Mouse (Mus musculus) gastrocnemius, postnatal 14 days (tissue): ENCODE data around the gene Vangl2. TPM values are rescaled to one million over a fixed set of nuclear protein-coding genes. Genes with fewer than 3 reads are reported as not detected.

ENCODE experiments used
- DNase-seq: peaks from one replicate; pipeline ENCODE4 v3.0.0; 2021; ENCODE audit warnings: mixed read lengths
- intact Hi-C: fragments of 180-260 bp; cut with DNase I; formaldehyde crosslinking; loops from one replicate; pipeline ENCODE4 v1.15.1; 2025; ENCODE audit warnings: low total_unique reads
- total RNA-seq, 2 experiments: library from RNA; stranded (reverse); gene quantifications; 2 replicates each; pipeline ENCODE4 v1.2.3; 2021

The Vangl2 gene
- total RNA-seq, 2 experiments from 2014 or later: 1.9 to 2.6 TPM

- intact Hi-C loops: no loop called here
- DNase-seq: no peak
Observed at GRCm38 (mm10) chr1:172048241-172048734, 20.0 kb upstream of the Vangl2 start.

- DNase-seq: peak; percentile 71
- intact Hi-C loops: no loop called here
Observed at GRCm38 (mm10) chr1:172046938-172047337, 18.7 kb upstream of the Vangl2 start.

- intact Hi-C loops: no loop called here
- no peak for DNase-seq
Observed at GRCm38 (mm10) chr1:172046410-172046809, 18.2 kb upstream of the Vangl2 start.

GRCm38 (mm10) chr1:172029914-172030313 is 1.7 kb upstream of the Vangl2 start:
- DNase-seq: peak; percentile 56
- intact Hi-C loops: no loop called here

GRCm38 (mm10) chr1:172027809-172028102 is 488 bp downstream of the Vangl2 start:
- intact Hi-C loops: no loop called here
- no peak for DNase-seq

- intact Hi-C loops: no loop called here
- DNase-seq: peak; percentile 89
Observed at GRCm38 (mm10) chr1:172027010-172027808, 1.0 kb downstream of the Vangl2 start.

- intact Hi-C loops: no loop called here
- DNase-seq: no peak
Observed at GRCm38 (mm10) chr1:172026201-172026901, 1.9 kb downstream of the Vangl2 start.

- DNase-seq: no peak
- intact Hi-C loops: no loop called here
Observed at GRCm38 (mm10) chr1:172025201-172025904, 2.9 kb downstream of the Vangl2 start.

- no peak for DNase-seq
- intact Hi-C loops: no loop called here
Observed at GRCm38 (mm10) chr1:172024140-172024895, 3.9 kb downstream of the Vangl2 start.

GRCm38 (mm10) chr1:172019863-172020521 is 8.3 kb downstream of the Vangl2 start:
- intact Hi-C loops: no loop called here
- DNase-seq: no peak

GRCm38 (mm10) chr1:172019339-172019738 is 8.9 kb downstream of the Vangl2 start:
- intact Hi-C loops: no loop called here

GRCm38 (mm10) chr1:172018336-172019311 is 9.6 kb downstream of the Vangl2 start:
- no peak for DNase-seq
- intact Hi-C loops: no loop called here

More at GRCm38 (mm10) chr1:172019339-172019738, 8.9 kb downstream of the Vangl2 start:
- DNase-seq: no peak

- DNase-seq: no peak
- intact Hi-C loops: no loop called here
Observed at GRCm38 (mm10) chr1:172017517-172018070, 10.7 kb downstream of the Vangl2 start.

- intact Hi-C loops: no loop called here
Observed at GRCm38 (mm10) chr1:172016660-172017516, 11.4 kb downstream of the Vangl2 start.

GRCm38 (mm10) chr1:172016031-172016430 is 12.2 kb downstream of the Vangl2 start:
- intact Hi-C loops: no loop called here
- DNase-seq: no peak

More at GRCm38 (mm10) chr1:172016660-172017516, 11.4 kb downstream of the Vangl2 start:
- no peak for DNase-seq

GRCm38 (mm10) chr1:172015312-172015939 is 12.8 kb downstream of the Vangl2 start:
- intact Hi-C loops: no loop called here
- no peak for DNase-seq
